Mouse (Mus musculus): ENCODE measurements at regions not wholly inside any gene's neighbourhood (a gene's known extent, or its start where the extent isn't known, plus 50 kb on each side); places are given as distances from the start of the nearest gene placed in this dataset.

GRCm38 (mm10) chr4:34259444-34259843, 209.5 kb upstream of the Spaca1 start:
- intact Hi-C loops (cut with DNase I), result no loop called here
- no peaks in the 10 kb centered on the region for H3K4me1 ChIP-seq (ENCODE audit: control insufficient read depth, insufficient read depth, low read length)
- DNase-seq, result no peak

GRCm38 (mm10) chr4:34260468-34260867, 210.5 kb upstream of the Spaca1 start:
- no peak for DNase-seq
- TF ChIP-seq POLR2A (IDR thresholded peaks at IDR 0.05; ENCODE audit: insufficient read depth, low read depth, low read length), result no peak
- TF ChIP-seq EP300 (IDR thresholded peaks at IDR 0.05; ENCODE audit: insufficient read depth, low read depth, low read length), result no peak
- TF ChIP-seq CTCF (IDR thresholded peaks at IDR 0.05), result no peak
- intact Hi-C loops (cut with DNase I), result no loop called here
- 89% methylated on average over 4 of the region's 4 CpGs for WGBS
- Histone ChIP-seq H3K9ac (ENCODE audit: low read depth, low read length) (no peak overlapping the region), H3K27me3 (ENCODE audit: control insufficient read depth, insufficient read depth, low read length) (no peaks in the 10 kb centered on the region), H3K79me2 (replicated peaks; ENCODE audit: control insufficient read depth, insufficient read depth, low read length) (no peaks in the 10 kb centered on the region), H3K4me1 (ENCODE audit: control insufficient read depth, insufficient read depth, low read length) (no peaks in the 10 kb centered on the region), H3K27ac (no peak overlapping the region), H3K36me3 (ENCODE audit: control insufficient read depth, insufficient read depth, low read length) (no peaks in the 10 kb centered on the region), H3K4me3 (no peak overlapping the region)

More at GRCm38 (mm10) chr4:34259444-34259843, 209.5 kb upstream of the Spaca1 start:
- H3K79me2 ChIP-seq (replicated peaks; ENCODE audit: control insufficient read depth, insufficient read depth, low read length), result no peaks in the 10 kb centered on the region
- no peaks in the 10 kb centered on the region for H3K27me3 ChIP-seq (ENCODE audit: control insufficient read depth, insufficient read depth, low read length)
- no peaks in the 10 kb centered on the region for H3K36me3 ChIP-seq (ENCODE audit: control insufficient read depth, insufficient read depth, low read length)
- TF ChIP-seq EP300 (IDR thresholded peaks at IDR 0.05; ENCODE audit: insufficient read depth, low read depth, low read length), result no peak
- no peak for TF ChIP-seq POLR2A (IDR thresholded peaks at IDR 0.05; ENCODE audit: insufficient read depth, low read depth, low read length)
- TF ChIP-seq CTCF (IDR thresholded peaks at IDR 0.05), result no peak
- no peak overlapping the region for H3K4me3 ChIP-seq
- no peak overlapping the region for H3K27ac ChIP-seq
- no peak overlapping the region for H3K9ac ChIP-seq (ENCODE audit: low read depth, low read length)

- no peak overlapping the region for H3K9ac ChIP-seq (ENCODE audit: low read depth, low read length)
- WGBS, result 59% methylated on average over 6 of the region's 6 CpGs
- DNase-seq, result no peak
- no peak overlapping the region for H3K4me3 ChIP-seq
- intact Hi-C loops (cut with DNase I), result no loop called here
- TF ChIP-seq CTCF (IDR thresholded peaks at IDR 0.05) (no peak), EP300 (IDR thresholded peaks at IDR 0.05; ENCODE audit: insufficient read depth, low read depth, low read length) (no peak), POLR2A (IDR thresholded peaks at IDR 0.05; ENCODE audit: insufficient read depth, low read depth, low read length) (no peak)
- H3K79me2 ChIP-seq (replicated peaks; ENCODE audit: control insufficient read depth, insufficient read depth, low read length), result no peaks in the 10 kb centered on the region
- H3K36me3 ChIP-seq (ENCODE audit: control insufficient read depth, insufficient read depth, low read length), result no peaks in the 10 kb centered on the region
- H3K27me3 ChIP-seq (ENCODE audit: control insufficient read depth, insufficient read depth, low read length), result no peaks in the 10 kb centered on the region
- H3K4me1 ChIP-seq (ENCODE audit: control insufficient read depth, insufficient read depth, low read length), result no peaks in the 10 kb centered on the region
- no peak overlapping the region for H3K27ac ChIP-seq
Observed at GRCm38 (mm10) chr4:34261809-34262208, 211.8 kb upstream of the Spaca1 start.

GRCm38 (mm10) chr4:34264431-34264830, 214.4 kb upstream of the Spaca1 start:
- 79% methylated on average over 5 of the region's 5 CpGs for WGBS
- TF ChIP-seq CTCF (IDR thresholded peaks at IDR 0.05) (no peak), EP300 (IDR thresholded peaks at IDR 0.05; ENCODE audit: insufficient read depth, low read depth, low read length) (no peak), POLR2A (IDR thresholded peaks at IDR 0.05; ENCODE audit: insufficient read depth, low read depth, low read length) (no peak)
- intact Hi-C loops (cut with DNase I), result no loop called here

GRCm38 (mm10) chr4:34274316-34274715, 224.3 kb upstream of the Spaca1 start:
- Histone ChIP-seq H3K4me3 (no peak overlapping the region), H3K27me3 (ENCODE audit: control insufficient read depth, insufficient read depth, low read length) (no peaks in the 10 kb centered on the region), H3K27ac (no peak overlapping the region), H3K9ac (ENCODE audit: low read depth, low read length) (no peak overlapping the region), H3K4me1 (ENCODE audit: control insufficient read depth, insufficient read depth, low read length) (no peaks in the 10 kb centered on the region), H3K79me2 (replicated peaks; ENCODE audit: control insufficient read depth, insufficient read depth, low read length) (no peaks in the 10 kb centered on the region), H3K36me3 (ENCODE audit: control insufficient read depth, insufficient read depth, low read length) (no peaks in the 10 kb centered on the region)
- DNase-seq, result no peak
- intact Hi-C loops (cut with DNase I), result no loop called here
- WGBS, result 64% methylated on average over 3 of the region's 3 CpGs
- TF ChIP-seq POLR2A (IDR thresholded peaks at IDR 0.05; ENCODE audit: insufficient read depth, low read depth, low read length) (no peak), EP300 (IDR thresholded peaks at IDR 0.05; ENCODE audit: insufficient read depth, low read depth, low read length) (no peak), CTCF (IDR thresholded peaks at IDR 0.05) (no peak)

More at GRCm38 (mm10) chr4:34264431-34264830, 214.4 kb upstream of the Spaca1 start:
- H3K79me2 ChIP-seq (replicated peaks; ENCODE audit: control insufficient read depth, insufficient read depth, low read length), result no peaks in the 10 kb centered on the region
- H3K36me3 ChIP-seq (ENCODE audit: control insufficient read depth, insufficient read depth, low read length), result no peaks in the 10 kb centered on the region
- H3K27me3 ChIP-seq (ENCODE audit: control insufficient read depth, insufficient read depth, low read length), result no peaks in the 10 kb centered on the region
- DNase-seq, result no peak
- H3K9ac ChIP-seq (ENCODE audit: low read depth, low read length), result no peak overlapping the region
- no peak overlapping the region for H3K27ac ChIP-seq
- H3K4me3 ChIP-seq, result no peak overlapping the region
- no peaks in the 10 kb centered on the region for H3K4me1 ChIP-seq (ENCODE audit: control insufficient read depth, insufficient read depth, low read length)

- H3K4me3 ChIP-seq, result no peak overlapping the region
- no peak overlapping the region for H3K9ac ChIP-seq (ENCODE audit: low read depth, low read length)
- no peaks in the 10 kb centered on the region for H3K36me3 ChIP-seq (ENCODE audit: control insufficient read depth, insufficient read depth, low read length)
- no peak for TF ChIP-seq POLR2A (IDR thresholded peaks at IDR 0.05; ENCODE audit: insufficient read depth, low read depth, low read length)
- no peaks in the 10 kb centered on the region for H3K79me2 ChIP-seq (replicated peaks; ENCODE audit: control insufficient read depth, insufficient read depth, low read length)
- no peaks in the 10 kb centered on the region for H3K4me1 ChIP-seq (ENCODE audit: control insufficient read depth, insufficient read depth, low read length)
- intact Hi-C loops (cut with DNase I), result no loop called here
- no peak overlapping the region for H3K27ac ChIP-seq
- H3K27me3 ChIP-seq (ENCODE audit: control insufficient read depth, insufficient read depth, low read length), result no peaks in the 10 kb centered on the region
- no peak for DNase-seq
Observed at GRCm38 (mm10) chr4:34275372-34275771, 225.4 kb upstream of the Spaca1 start.

Measured in heart, adult 2 months (tissue).